Mouse (Mus musculus) kidney, postnatal 36 days (tissue): ENCODE measurements at regions not wholly inside any gene's neighbourhood (a gene's known extent, or its start where the extent isn't known, plus 50 kb on each side); places are given as distances from the start of the nearest gene placed in this dataset.
A peak's percentile ranks its signal among the peaks of the same experiment; 100 is the strongest.

ENCODE experiments used
- DNase-seq, 2 experiments: peaks; one replicate each; pipeline ENCODE4 v3.0.0; 2021 to 2022; ENCODE audit warnings: mixed read lengths in 2 of 2

GRCm38 (mm10) chr14:8867641-8868040 lies 201.6 kb upstream of the 4930452B06Rik start:
- DNase-seq, result no peak

GRCm38 (mm10) chr14:8851572-8851971 lies 185.5 kb upstream of the 4930452B06Rik start:
- DNase-seq, result no peak

DNA sequence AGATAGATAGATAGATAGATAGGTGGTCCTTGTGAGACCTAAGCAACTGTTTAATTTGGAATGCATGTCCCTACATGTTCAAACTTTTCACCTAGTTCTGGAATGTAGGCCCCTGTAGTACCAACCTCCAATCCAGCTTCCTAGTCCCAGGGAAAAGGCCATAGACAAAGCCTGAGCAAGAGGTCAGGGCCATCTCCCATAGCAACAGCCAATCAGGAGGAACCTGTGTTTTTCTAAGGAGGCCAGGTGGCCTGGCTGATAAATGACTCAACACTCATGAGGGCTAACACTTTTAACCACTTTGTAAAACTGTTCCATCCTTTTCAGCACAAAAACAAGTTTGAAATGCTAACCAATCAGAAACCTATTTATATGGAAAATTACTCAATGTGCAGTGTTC lies 184.2 kb upstream of the 4930452B06Rik start:
- no peak for DNase-seq

DNA sequence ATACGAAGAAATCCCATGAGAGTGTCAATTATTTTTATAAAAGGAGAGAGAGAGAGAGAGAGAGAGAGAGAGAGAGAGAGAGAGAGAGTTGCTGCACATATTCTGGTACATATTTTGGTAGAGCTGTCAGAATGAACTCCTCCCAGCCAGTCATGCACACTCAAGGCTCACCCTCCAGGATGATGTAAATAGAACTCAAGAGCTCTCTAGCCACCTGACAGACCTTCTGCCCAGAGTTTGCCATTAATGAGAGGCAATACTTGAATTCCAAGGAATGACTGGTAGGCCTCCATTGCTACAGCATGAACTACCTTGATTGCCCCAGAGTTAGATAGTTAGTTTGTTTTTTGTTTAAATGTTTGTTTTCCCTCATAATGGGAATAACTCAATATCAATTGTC lies 167.5 kb upstream of the 4930452B06Rik start:
- DNase-seq, result no peak

- peak in 1 of 2 experiments; percentile 2 for DNase-seq
Observed at GRCm38 (mm10) chr14:8800217-8800616, 134.2 kb upstream of the 4930452B06Rik start.

- DNase-seq, result no peak
Observed at GRCm38 (mm10) chr14:8789348-8789747, 123.3 kb upstream of the 4930452B06Rik start.

DNA sequence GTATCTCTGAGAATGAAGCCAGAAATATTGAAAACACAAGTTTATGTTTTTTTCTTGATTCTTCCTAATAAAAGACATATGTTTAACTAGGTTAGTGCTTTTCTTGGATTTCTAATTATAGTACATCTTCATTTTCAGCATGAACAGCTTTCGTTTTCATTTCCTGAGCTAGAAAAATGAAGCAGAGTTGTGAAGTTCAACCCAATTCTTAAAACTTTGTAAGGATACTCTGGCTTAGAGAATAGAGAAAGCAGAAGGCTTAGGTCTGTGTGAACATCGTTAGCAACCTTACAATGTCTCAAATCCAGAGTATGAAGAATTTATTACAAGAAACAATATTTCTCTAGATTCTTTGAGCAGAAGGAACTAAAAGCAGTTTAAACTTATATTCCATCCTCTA lies 94.5 kb upstream of the 4930452B06Rik start:
- DNase-seq, result no peak

- no peak for DNase-seq
Observed at GRCm38 (mm10) chr14:8736831-8737230, 70.8 kb upstream of the 4930452B06Rik start.

GRCm38 (mm10) chr14:8733261-8733660 lies 67.2 kb upstream of the 4930452B06Rik start:
- DNase-seq, result no peak

GRCm38 (mm10) chr14:8727364-8727763 lies 61.3 kb upstream of the 4930452B06Rik start:
- peak in 1 of 2 experiments; percentile 5 for DNase-seq
